Mouse (Mus musculus): ENCODE results near the gene Xylt1.

The Xylt1 gene

GRCm38 (mm10) chr7:117553228-117553627 lies 172.4 kb downstream of the Xylt1 start:
- in situ Hi-C loops (cut with MboI, MseI): loop anchor here (10.0 kb wide), 1 partner anchor 818 kb away; no protein-coding TSS in a partner anchor

- in situ Hi-C loops (cut with MboI, MseI): loop anchor here (10.0 kb wide), 1 partner anchor 821 kb away; no protein-coding TSS in a partner anchor
Measured at GRCm38 (mm10) chr7:117555735-117556134, 175.0 kb downstream of the Xylt1 start.

GRCm38 (mm10) chr7:117558166-117558565 lies 177.4 kb downstream of the Xylt1 start:
- in situ Hi-C loops (cut with MboI, MseI): loop anchor here (10.0 kb wide), 1 partner anchor 823 kb away; no protein-coding TSS in a partner anchor

- in situ Hi-C loops (cut with MboI, MseI): loop anchor here (10.0 kb wide), 1 partner anchor 824 kb away; no protein-coding TSS in a partner anchor
Measured at GRCm38 (mm10) chr7:117559051-117559450, 178.3 kb downstream of the Xylt1 start.

GRCm38 (mm10) chr7:117563939-117564499 lies 183.2 kb downstream of the Xylt1 start:
- in situ Hi-C loops (cut with MboI, MseI): no loop called here

GRCm38 (mm10) chr7:117564627-117565026 lies 183.8 kb downstream of the Xylt1 start:
- in situ Hi-C loops (cut with MboI, MseI): no loop called here

- in situ Hi-C loops (cut with MboI, MseI): no loop called here
Measured at GRCm38 (mm10) chr7:117566115-117566514, 185.3 kb downstream of the Xylt1 start.

GRCm38 (mm10) chr7:117566833-117567232 lies 186.1 kb downstream of the Xylt1 start:
- in situ Hi-C loops (cut with MboI, MseI): no loop called here

- in situ Hi-C loops (cut with MboI, MseI): no loop called here
Measured at GRCm38 (mm10) chr7:117567252-117567651, 186.5 kb downstream of the Xylt1 start.

GRCm38 (mm10) chr7:117567653-117568340 lies 187.0 kb downstream of the Xylt1 start:
- in situ Hi-C loops (cut with MboI, MseI): no loop called here

- in situ Hi-C loops (cut with MboI, MseI): no loop called here
Measured at GRCm38 (mm10) chr7:117571131-117571530, 190.4 kb downstream of the Xylt1 start.

- in situ Hi-C loops (cut with MboI, MseI): no loop called here
Measured at GRCm38 (mm10) chr7:117571713-117572112, 190.9 kb downstream of the Xylt1 start.

- in situ Hi-C loops (cut with MboI, MseI): no loop called here
Measured at GRCm38 (mm10) chr7:117573170-117573569, 192.4 kb downstream of the Xylt1 start.

- in situ Hi-C loops (cut with MboI, MseI): no loop called here
Measured at GRCm38 (mm10) chr7:117575417-117575816, 194.6 kb downstream of the Xylt1 start.

- in situ Hi-C loops (cut with MboI, MseI): no loop called here
Measured at GRCm38 (mm10) chr7:117577035-117577434, 196.3 kb downstream of the Xylt1 start.

GRCm38 (mm10) chr7:117585164-117585563 lies 204.4 kb downstream of the Xylt1 start:
- in situ Hi-C loops (cut with MboI, MseI): no loop called here

GRCm38 (mm10) chr7:117586811-117587210 lies 206.0 kb downstream of the Xylt1 start:
- in situ Hi-C loops (cut with MboI, MseI): no loop called here

- in situ Hi-C loops (cut with MboI, MseI): no loop called here
Measured at GRCm38 (mm10) chr7:117587234-117587929, 206.6 kb downstream of the Xylt1 start.

- in situ Hi-C loops (cut with MboI, MseI): no loop called here
Measured at GRCm38 (mm10) chr7:117588426-117588825, 207.6 kb downstream of the Xylt1 start.

- in situ Hi-C loops (cut with MboI, MseI): no loop called here
Measured at GRCm38 (mm10) chr7:117589359-117589758, 208.6 kb downstream of the Xylt1 start.

GRCm38 (mm10) chr7:117589820-117590219 lies 209.0 kb downstream of the Xylt1 start:
- in situ Hi-C loops (cut with MboI, MseI): no loop called here

GRCm38 (mm10) chr7:117594191-117594590 lies 213.4 kb downstream of the Xylt1 start:
- in situ Hi-C loops (cut with MboI, MseI): no loop called here

Data from T-helper 2 cell (primary cell).